ENCODE assay signal across 23 mouse cellular contexts in genomic region chr13:26272850-26273249, GRCm38 (mm10).
DNase-seq lines count a peak whose midpoint lies in the region; TF ChIP-seq lines count a peak whose summit lies in the region.
"Had no signal": no experiment of that assay in that cellular context is flagged by ENCODE, and none has a peak within 500 bp of the region (broad histone marks: within the 10 kb centered on the region; RNA-seq: fewer than 3 reads in every experiment).

No protein-coding gene starts in this region.

- no peaks in the 10 kb centered on the region for H3K79me2 ChIP-seq in myocyte (ENCODE audit: control insufficient read depth, insufficient read depth)

- no peak overlapping the region for H3K4me3 ChIP-seq in myocyte
- no peak overlapping the region for H3K4me3 ChIP-seq in layer of hippocampus, adult 2 months
- H3K4me3 ChIP-seq: embryonic facial prominence, embryonic 13.5 days; embryonic facial prominence, embryonic 15.5 days; erythroblast, embryonic 14.5 days; forebrain, embryonic 13.5 days; forebrain, embryonic 15.5 days had no signal

- H3ac ChIP-seq in myocyte (ENCODE audit: control insufficient read depth, insufficient read length): no peak overlapping the region

- H3K27me3 ChIP-seq in myocyte (ENCODE audit: control insufficient read depth, insufficient read depth, insufficient read length): no peaks in the 10 kb centered on the region
- H3K27me3 ChIP-seq: CH12.LX; embryonic facial prominence, embryonic 13.5 days; embryonic facial prominence, embryonic 15.5 days; forebrain, embryonic 13.5 days; forebrain, embryonic 15.5 days had no signal

- peak overlapping the region; percentile 18 for H3K4me2 ChIP-seq in myocyte (ENCODE audit: low read depth)
- H3K4me2 ChIP-seq: embryonic facial prominence, embryonic 13.5 days; embryonic facial prominence, embryonic 15.5 days; forebrain, embryonic 13.5 days; forebrain, embryonic 15.5 days had no signal

- DNase-seq in 3T3-L1 (ENCODE audit: low read depth, low spot score) (peak; percentile 70), NIH3T3 (ENCODE audit: low read depth) (peak; percentile 53)
- DNase-seq in spleen, adult 12 weeks (ENCODE audit: low spot score): no peak
- no peak for DNase-seq in layer of hippocampus, adult 2 months (ENCODE audit: low spot score in 2 of 2)
- DNase-seq: adrenal gland, adult 2 months; adrenal gland, postnatal 10 days; adrenal gland, postnatal 25 days; cerebellum, adult 11 months; cerebellum, adult 18-20 months; cerebellum, adult 8-10 months; cerebellum, adult 9-11 months; cerebellum, postnatal 14 days; cerebellum, postnatal 36 days; embryo, embryonic 11 days; forebrain, postnatal 0 days had no signal

- H3K27ac ChIP-seq in layer of hippocampus, adult 2 months: no peak overlapping the region
- H3K27ac ChIP-seq: embryonic facial prominence, embryonic 13.5 days; embryonic facial prominence, embryonic 15.5 days; forebrain, embryonic 13.5 days; forebrain, embryonic 15.5 days had no signal

- no peaks in the 10 kb centered on the region for H3K36me3 ChIP-seq in myocyte (ENCODE audit: control insufficient read depth, insufficient read depth)
- H3K36me3 ChIP-seq: embryonic facial prominence, embryonic 13.5 days; embryonic facial prominence, embryonic 15.5 days; forebrain, embryonic 15.5 days; G1E had no signal

- no peak for TF ChIP-seq CTCF in layer of hippocampus, adult 2 months (conservative IDR thresholded peaks at IDR 0.05)

- no peak for TF ChIP-seq POLR2A in myocyte (IDR thresholded peaks at IDR 0.05; ENCODE audit: insufficient read length, low read depth)

TF ChIP-seq in myocyte, 11 proteins besides CTCF, POLR2A, EP300 and RAD21:
- TF ChIP-seq E2F4 (IDR thresholded peaks at IDR 0.05; ENCODE audit: insufficient read depth) (no peak), MAX (IDR thresholded peaks at IDR 0.05; ENCODE audit: low read depth) (no peak), POLR2AphosphoS2 (IDR thresholded peaks at IDR 0.05; ENCODE audit: insufficient read length, low read depth) (no peak), REST (IDR thresholded peaks at IDR 0.05; ENCODE audit: insufficient read depth, insufficient read length) (no peak), SRF (IDR thresholded peaks at IDR 0.05; ENCODE audit: control insufficient read depth, insufficient read length, low read depth) (no peak), MYOG (IDR thresholded peaks at IDR 0.05; ENCODE audit: control insufficient read depth in 1 of 3, insufficient read depth in 1 of 3, insufficient read length in 2 of 3, low read depth in 2 of 3) (no peak), TCF3 (IDR thresholded peaks at IDR 0.05; ENCODE audit: insufficient read length, low read depth) (no peak), CEBPB (IDR thresholded peaks at IDR 0.05; ENCODE audit: insufficient read depth, poor library complexity, severe bottlenecking) (no peak)

Comparison
In these comparisons a context has a peak if more than half of its experiments do, and no peak if none do; other contexts are left out.
1. DNase-seq: peak in 3T3-L1 (single experiment) and NIH3T3 (single experiment); none in spleen, adult 12 weeks (single experiment) and layer of hippocampus, adult 2 months (0 of 2).